Mouse (Mus musculus) liver, embryonic 14.5 days (tissue): ENCODE measurements at regions not wholly inside any gene's neighbourhood (a gene's known extent, or its start where the extent isn't known, plus 50 kb on each side); places are given as distances from the start of the nearest gene placed in this dataset.
"Not testable (repeated sequence)": the region's sequence is repeated elsewhere in the genome, so short reads cannot be mapped to it uniquely, and the experiment has no call there.

ENCODE experiments used
- ATAC-seq: fragments of 200-750 bp; cut with Nextera tagmentation; 2 replicates; pipeline ENCODE4 v1.8.0; 2017; ENCODE audit warnings: moderate number of reproducible peaks, mild to moderate bottlenecking, moderate library complexity; ENCODE audit not compliant: insufficient read depth
- DNase-seq, 3 experiments: peaks; one replicate each; pipeline ENCODE4 v3.0.0-alpha.2; 2012 to 2013; ENCODE audit warnings: low read depth in 3 of 3, low spot score in 3 of 3
- H3K27ac ChIP-seq: fragments of 300-500 bp; sonication (generic); 2 replicates; pipeline ENCODE4 v1.5.1; 2014; ENCODE audit warnings: moderate library complexity, mild to moderate bottlenecking, control low read depth, inconsistent platforms
- H3K27me3 ChIP-seq: fragments of 300-500 bp; sonication (generic); 2 replicates; pipeline ENCODE4 v1.6.1; 2014; ENCODE audit warnings: mild to moderate bottlenecking, low read length, moderate library complexity; ENCODE audit not compliant: control insufficient read depth, insufficient read depth
- H3K36me3 ChIP-seq: fragments of 300-500 bp; sonication (generic); replicated peaks from 2 replicates; pipeline ENCODE4 v1.6.1; 2014; ENCODE audit warnings: low read depth; ENCODE audit not compliant: control insufficient read depth, insufficient read depth
- H3K4me1 ChIP-seq, 2 experiments: fragments of 200-500 bp in 1 of 2; fragments of 300-500 bp in 1 of 2; sonication (generic) in 1 of 2; replicated peaks; 2 replicates each; pipeline ENCODE4 v1.6.1; 2012 to 2014; ENCODE audit warnings: antibody characterized with exemption in 1 of 2, inconsistent platforms in 1 of 2, low read length in 1 of 2; ENCODE audit not compliant: control insufficient read depth in 2 of 2, insufficient read depth in 2 of 2
- H3K4me2 ChIP-seq: fragments of 300-500 bp; sonication (generic); 2 replicates; pipeline ENCODE4 v1.6.1; 2014; ENCODE audit warnings: low read depth, mild to moderate bottlenecking, control low read depth, moderate library complexity
- H3K4me3 ChIP-seq, 2 experiments: fragments of 200-500 bp in 1 of 2; fragments of 300-500 bp in 1 of 2; sonication (generic) in 1 of 2; 2 replicates each; pipeline ENCODE4 v1.5.1; 2012 to 2014; ENCODE audit warnings: low read depth in 2 of 2, low read length in 2 of 2, mild to moderate bottlenecking in 2 of 2, control low read depth in 1 of 2, inconsistent platforms in 1 of 2, moderate library complexity in 1 of 2; ENCODE audit not compliant: insufficient read depth in 1 of 2
- H3K9ac ChIP-seq: fragments of 300-500 bp; sonication (generic); replicated peaks from 2 replicates; pipeline ENCODE4 v1.6.1; 2014; ENCODE audit warnings: mild to moderate bottlenecking, control low read depth, moderate library complexity
- H3K9me3 ChIP-seq: fragments of 300-500 bp; sonication (generic); 2 replicates; pipeline ENCODE4 v1.6.1; 2016; ENCODE audit warnings: low read length, mixed read lengths; ENCODE audit not compliant: control insufficient read depth
- CTCF ChIP-seq: IDR thresholded peaks from 2 replicates; pipeline ENCODE4 v1.5.1; 2016; ENCODE audit warnings: antibody characterized with exemption, low read depth, control low read depth
- EP300 ChIP-seq: IDR thresholded peaks from 2 replicates; pipeline ENCODE4 v1.6.1; 2016; ENCODE audit warnings: antibody characterized with exemption, low read depth
- WGBS: fragments of 180-500 bp; shearing (Covaris S2); extraction: QIAGEN DNeasy Blood & Tissue Kit; methylation state at CpG from one replicate; pipeline ENCODE4 v1.1.7; 2014; ENCODE audit not compliant: insufficient replicate concordance; 5-methylcytosine and 5-hydroxymethylcytosine counted together

GRCm38 (mm10) chr10:14306811-14307210, 238.6 kb downstream of the Adgrg6 start:
- no peak overlapping the region for H3K4me3 ChIP-seq
- H3K27ac ChIP-seq, result no peak overlapping the region
- WGBS, result 35% methylated on average over 3 of the region's 3 CpGs
- ATAC-seq (no peak), DNase-seq (no peak)
- no peak overlapping the region for H3K9ac ChIP-seq
- H3K4me1 ChIP-seq, result no peaks in the 10 kb centered on the region
- H3K27me3 ChIP-seq, result no peaks in the 10 kb centered on the region
- TF ChIP-seq CTCF, result no peak
- TF ChIP-seq EP300, result no peak
- no peaks in the 10 kb centered on the region for H3K9me3 ChIP-seq
- no peaks in the 10 kb centered on the region for H3K36me3 ChIP-seq
- H3K4me2 ChIP-seq, result no peak overlapping the region

- no peaks in the 10 kb centered on the region for H3K4me1 ChIP-seq
- no peak overlapping the region for H3K9ac ChIP-seq
- no peak for DNase-seq
- no peak for ATAC-seq
- H3K27ac ChIP-seq, result no peak overlapping the region
- H3K27me3 ChIP-seq, result no peaks in the 10 kb centered on the region
- no peak overlapping the region for H3K4me3 ChIP-seq
- no peaks in the 10 kb centered on the region for H3K9me3 ChIP-seq
- no peaks in the 10 kb centered on the region for H3K36me3 ChIP-seq
- no peak overlapping the region for H3K4me2 ChIP-seq
- no peak for TF ChIP-seq CTCF
- no peak for TF ChIP-seq EP300
Observed at GRCm38 (mm10) chr10:14303476-14303875, 242.0 kb downstream of the Adgrg6 start.

GRCm38 (mm10) chr10:14296147-14296546, 249.3 kb downstream of the Adgrg6 start:
- TF ChIP-seq EP300 (no peak), CTCF (no peak)
- no peak for ATAC-seq
- Histone ChIP-seq H3K27ac (no peak overlapping the region), H3K27me3 (no peaks in the 10 kb centered on the region), H3K9me3 (no peaks in the 10 kb centered on the region), H3K4me2 (no peak overlapping the region), H3K4me1 (no peaks in the 10 kb centered on the region), H3K9ac (no peak overlapping the region), H3K36me3 (no peaks in the 10 kb centered on the region), H3K4me3 (no peak overlapping the region)
- WGBS, result 63% methylated on average over 4 of the region's 4 CpGs
- no peak for DNase-seq

GRCm38 (mm10) chr10:14292701-14293100, 252.8 kb downstream of the Adgrg6 start:
- not testable (repeated sequence) for H3K4me2 ChIP-seq, H3K4me1 ChIP-seq, ATAC-seq, DNase-seq, H3K27ac ChIP-seq, H3K27me3 ChIP-seq, H3K9ac ChIP-seq, H3K9me3 ChIP-seq, H3K36me3 ChIP-seq, H3K4me3 ChIP-seq
- WGBS, result 33% methylated on average over 8 of the region's 8 CpGs

GRCm38 (mm10) chr10:14287551-14287950, 257.9 kb downstream of the Adgrg6 start:
- WGBS, result 49% methylated on average over 4 of the region's 4 CpGs
- Histone ChIP-seq H3K9ac (no peak overlapping the region), H3K4me3 (no peak overlapping the region), H3K36me3 (no peaks in the 10 kb centered on the region), H3K27me3 (no peaks in the 10 kb centered on the region), H3K27ac (no peak overlapping the region), H3K4me2 (no peak overlapping the region), H3K9me3 (no peaks in the 10 kb centered on the region), H3K4me1 (no peaks in the 10 kb centered on the region)
- TF ChIP-seq CTCF (no peak), EP300 (no peak)
- DNase-seq (no peak), ATAC-seq (no peak)

- no peaks in the 10 kb centered on the region for H3K36me3 ChIP-seq
- no peak for ATAC-seq
- H3K4me2 ChIP-seq, result no peak overlapping the region
- H3K4me1 ChIP-seq, result no peaks in the 10 kb centered on the region
- no peak overlapping the region for H3K27ac ChIP-seq
- no peaks in the 10 kb centered on the region for H3K9me3 ChIP-seq
- no peak for TF ChIP-seq CTCF
- TF ChIP-seq EP300, result no peak
- no peak for DNase-seq
- no peaks in the 10 kb centered on the region for H3K27me3 ChIP-seq
- WGBS, result 70% methylated on average over 1 of the region's 1 CpGs
- no peak overlapping the region for H3K9ac ChIP-seq
- no peak overlapping the region for H3K4me3 ChIP-seq
Observed at GRCm38 (mm10) chr10:14276631-14277030, 268.8 kb downstream of the Adgrg6 start.
